Mouse (Mus musculus): ENCODE data around the gene Mon1b.

Mon1b gene

DNA sequence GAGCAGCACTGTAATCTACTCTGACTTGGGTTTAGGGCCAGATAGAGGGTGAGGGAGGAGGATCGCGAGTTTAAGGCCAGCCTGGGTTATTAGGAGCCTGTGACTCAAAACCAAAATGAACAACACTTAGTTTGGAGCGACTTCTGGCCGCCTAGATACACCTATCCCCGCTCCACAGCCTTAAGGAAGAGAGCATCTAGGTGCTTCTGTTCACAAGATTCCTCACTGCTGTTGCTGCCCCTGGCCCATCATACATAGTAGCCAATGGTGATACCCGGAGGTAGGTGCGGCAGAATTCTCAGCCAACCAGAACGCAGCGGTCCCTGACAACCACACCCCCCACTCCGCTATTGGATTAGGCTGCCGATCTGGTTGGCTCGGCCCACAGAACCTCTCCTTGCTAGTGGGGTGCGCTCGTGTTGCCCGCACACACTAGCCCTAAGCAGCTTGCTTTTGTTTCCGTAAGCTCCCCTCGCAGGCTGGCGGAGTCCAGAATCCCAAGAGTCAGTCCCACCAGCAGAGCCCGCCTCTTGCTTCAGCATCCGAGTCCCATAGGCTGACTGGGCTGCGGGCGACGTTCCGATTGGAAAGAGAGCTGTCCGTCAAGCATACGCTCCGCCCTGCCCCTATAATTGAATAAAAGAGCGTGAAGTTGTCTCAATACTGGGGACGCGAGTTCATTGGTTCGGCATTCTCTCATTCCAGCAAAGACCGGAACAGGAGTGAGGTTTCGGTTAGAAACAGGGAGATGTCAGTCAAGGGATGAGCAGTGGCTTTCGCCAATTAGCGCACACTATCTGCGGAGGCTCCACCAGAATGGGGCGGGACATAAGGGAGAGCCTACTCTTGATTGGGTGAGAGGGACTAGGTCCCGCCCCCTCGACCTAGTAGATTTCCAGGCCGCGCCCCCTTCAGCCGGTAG lies at the start of gene Mon1b:
Gene Mon1b (plus strand): TSS at position 918 of the 922 bp plus-strand sequence.
- peak; percentile 91 for DNase-seq (ENCODE audit: extremely low read depth, insufficient read length, low spot score)

DNA sequence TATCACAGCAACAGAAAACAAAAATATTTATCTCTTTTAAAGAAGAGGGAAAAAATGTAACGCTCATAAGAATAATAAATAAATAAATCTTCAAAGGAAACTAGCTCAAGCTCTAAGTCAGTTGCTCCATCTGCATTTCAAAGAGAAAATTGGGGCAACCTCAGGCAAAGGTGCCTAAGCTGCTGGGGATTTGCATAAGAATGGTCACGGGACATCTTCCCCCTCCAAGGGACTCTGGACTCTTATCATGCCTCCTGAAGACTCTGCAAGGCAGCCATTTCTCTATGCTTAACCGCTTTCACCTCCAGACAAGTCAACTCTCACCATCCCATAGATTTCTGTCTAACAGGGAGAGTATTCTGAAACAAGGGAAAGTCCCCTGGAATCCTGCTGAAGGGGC lies 37.0 kb upstream of the Mon1b start:
- no peak for DNase-seq (ENCODE audit: extremely low read depth, insufficient read length, low spot score)

DNA sequence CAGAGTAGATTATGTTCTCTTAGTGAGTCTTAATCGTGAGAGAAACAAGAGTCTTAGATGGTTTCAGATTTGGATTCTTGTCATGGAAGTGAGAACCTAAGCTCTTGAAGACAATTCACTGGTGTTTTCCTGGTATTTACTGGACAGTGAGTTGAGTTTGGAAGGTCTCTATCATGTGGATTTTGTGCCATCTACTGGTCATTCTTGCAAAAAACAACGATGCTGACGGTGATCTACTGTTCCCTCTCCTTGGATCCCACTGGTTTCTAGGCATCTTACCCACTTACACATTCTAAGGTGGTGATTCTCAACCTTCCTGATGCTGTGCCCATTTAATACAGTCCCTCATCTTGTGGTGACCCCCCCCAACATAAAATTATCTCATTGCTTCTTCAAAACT lies 2.8 kb upstream of the Mon1b start:
- DNase-seq (ENCODE audit: extremely low read depth, insufficient read length, low spot score), result no peak

DNA sequence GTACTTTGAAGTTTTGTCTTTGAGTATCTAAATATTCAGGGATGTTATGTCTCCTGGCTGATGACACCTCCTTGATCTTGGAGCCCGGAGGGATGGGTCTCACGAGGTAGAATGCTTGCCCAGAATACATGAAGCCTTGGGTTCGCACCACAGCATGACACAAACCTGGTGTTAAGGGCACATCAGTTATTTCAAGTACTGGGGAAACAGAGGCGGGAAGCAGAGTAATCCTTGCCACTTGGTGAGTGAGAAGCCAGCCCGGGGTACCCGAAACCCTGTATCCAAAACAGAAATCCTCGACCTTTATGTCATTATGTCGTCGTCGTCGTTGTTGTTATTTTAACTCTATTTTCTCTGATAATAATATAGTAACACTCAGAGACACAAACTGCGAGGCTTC lies 1.2 kb upstream of the Mon1b start:
- no peak for DNase-seq (ENCODE audit: extremely low read depth, insufficient read length, low spot score)

- DNase-seq (ENCODE audit: extremely low read depth, insufficient read length, low spot score), result peak; percentile 95
These were observed 349 bp downstream of the Mon1b start for GRCm38 (mm10) chr8:113635592-113636279.

DNA sequence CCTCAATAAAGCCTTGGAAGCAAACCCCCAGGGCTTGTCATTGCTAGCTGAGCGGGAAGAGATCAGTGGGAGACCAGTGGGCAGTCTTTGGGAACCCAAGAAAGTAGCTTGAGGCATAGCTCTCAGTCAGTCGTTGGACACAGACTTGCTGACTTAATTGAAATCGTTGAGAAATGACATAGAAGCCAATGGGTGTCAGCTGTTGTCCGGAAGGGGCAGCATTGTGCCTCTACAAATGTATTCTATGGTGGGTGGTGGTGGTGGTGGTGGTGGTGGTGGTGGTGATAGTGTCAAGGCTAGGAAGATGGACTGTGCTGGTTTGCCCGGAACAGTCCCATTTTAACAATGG lies 867 bp downstream of the Mon1b start:
- no peak for DNase-seq (ENCODE audit: extremely low read depth, insufficient read length, low spot score)

- DNase-seq (ENCODE audit: extremely low read depth, insufficient read length, low spot score), result no peak
These were observed 5.0 kb downstream of the Mon1b start for GRCm38 (mm10) chr8:113640357-113640756.

GRCm38 (mm10) chr8:113642926-113643325 lies 7.5 kb downstream of the Mon1b start, which contains the start of gene Syce1l:
TSS of gene Syce1l (plus strand) at chr8:113643213.
- DNase-seq (ENCODE audit: extremely low read depth, insufficient read length, low spot score), result no peak

DNA sequence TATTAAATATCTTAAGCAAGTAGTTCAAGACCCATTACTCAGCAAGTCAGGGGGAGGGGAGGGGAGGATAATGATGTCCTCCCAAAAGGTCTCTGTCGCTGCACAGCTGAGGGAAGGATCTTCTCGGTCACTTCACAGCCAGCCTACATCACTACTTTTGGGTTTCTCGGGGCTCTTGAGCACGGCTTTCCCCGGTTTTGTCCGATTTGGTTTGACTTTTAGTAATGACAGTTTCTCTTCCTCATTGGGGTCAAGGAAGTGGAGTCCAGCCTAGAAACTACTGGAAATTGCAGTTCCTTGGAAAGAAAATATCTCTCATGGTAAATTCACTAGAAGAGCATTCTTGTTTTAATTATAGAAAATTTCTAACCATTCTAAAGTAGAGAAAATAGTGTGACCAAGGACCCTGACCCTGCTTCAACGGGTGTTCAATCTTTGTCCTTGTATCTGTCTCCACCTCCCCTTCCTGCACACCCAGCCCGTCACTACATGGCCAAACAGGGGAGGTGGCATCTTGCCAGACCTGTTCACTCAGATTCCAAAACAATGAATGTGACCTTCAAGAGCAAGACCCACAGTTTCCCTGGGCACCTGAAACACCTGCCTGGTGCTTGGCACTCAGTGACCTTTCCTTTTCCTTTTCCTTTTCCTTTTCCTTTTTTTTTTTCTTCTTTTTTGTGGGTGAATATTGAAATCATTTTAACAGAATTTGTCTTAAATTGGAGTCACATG lies 8.3 kb downstream of the Mon1b start:
- DNase-seq (ENCODE audit: extremely low read depth, insufficient read length, low spot score), result no peak

GRCm38 (mm10) chr8:113645220-113645619 lies 9.8 kb downstream of the Mon1b start:
- no peak for DNase-seq (ENCODE audit: extremely low read depth, insufficient read length, low spot score)

DNA sequence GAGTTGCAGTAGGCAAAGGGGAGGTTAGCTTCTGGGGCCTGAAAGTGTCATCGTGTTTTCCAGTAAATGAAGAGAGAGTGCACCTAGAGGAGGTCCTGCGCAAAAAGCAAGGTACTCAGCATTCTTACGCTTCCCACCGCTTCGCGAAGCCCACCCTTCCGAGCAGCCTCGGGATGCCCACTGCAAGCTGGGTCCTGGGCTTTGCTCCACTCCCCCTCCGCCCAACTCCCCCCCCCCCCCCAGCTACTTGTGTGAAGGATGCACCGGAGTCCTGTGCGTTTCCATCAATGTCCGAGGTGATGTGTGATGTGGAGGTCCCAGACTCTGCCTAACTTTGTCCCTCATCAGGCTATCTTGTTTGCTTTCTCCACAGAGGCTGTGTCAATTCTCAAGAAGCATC lies 17.1 kb downstream of the Mon1b start:
- no peak for DNase-seq (ENCODE audit: extremely low read depth, insufficient read length, low spot score)

DNA sequence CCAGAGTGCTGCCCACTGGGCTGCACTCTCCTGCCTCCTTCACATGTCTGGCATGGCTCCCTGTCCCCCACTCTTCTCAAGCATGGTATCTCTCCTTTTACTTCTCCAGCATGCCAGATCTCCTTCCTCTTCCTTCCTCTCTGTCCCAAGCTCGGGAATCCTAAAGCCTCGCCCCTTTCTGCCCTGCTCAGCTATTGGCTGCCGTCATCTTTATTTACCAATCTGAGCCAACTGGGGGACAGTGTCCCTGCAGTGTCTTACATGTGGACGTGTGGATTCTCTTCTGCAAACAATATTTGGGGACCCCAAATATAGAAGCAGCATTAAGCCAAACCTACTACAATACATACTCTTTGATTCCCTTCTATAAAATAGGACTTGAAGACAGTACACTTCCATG lies 17.8 kb downstream of the Mon1b start:
- DNase-seq (ENCODE audit: extremely low read depth, insufficient read length, low spot score), result no peak

DNA sequence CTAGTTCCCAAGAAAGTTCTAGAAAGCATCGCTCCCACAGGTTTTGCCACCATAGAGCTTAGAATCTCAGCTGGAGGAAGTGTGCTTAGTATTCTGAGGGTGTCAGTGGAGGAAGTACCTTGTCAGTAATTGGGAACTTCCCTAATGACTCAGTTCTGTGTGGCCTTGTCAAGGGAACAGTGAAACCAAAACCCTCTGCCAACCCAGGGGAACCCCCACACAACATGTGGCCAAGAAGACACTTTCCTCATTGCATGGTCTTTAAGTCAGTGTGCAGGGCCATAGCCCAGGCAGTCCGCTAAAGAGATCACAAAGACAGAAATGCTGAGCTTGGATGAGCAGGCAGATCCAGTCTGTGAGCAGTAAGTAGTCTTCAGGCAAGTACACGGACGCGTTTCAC lies 20.8 kb downstream of the Mon1b start:
- no peak for DNase-seq (ENCODE audit: extremely low read depth, insufficient read length, low spot score)

GRCm38 (mm10) chr8:113656681-113657298 lies 21.4 kb downstream of the Mon1b start:
- no peak for DNase-seq (ENCODE audit: extremely low read depth, insufficient read length, low spot score)

- DNase-seq (ENCODE audit: extremely low read depth, insufficient read length, low spot score), result no peak
These were observed 24.7 kb downstream of the Mon1b start for GRCm38 (mm10) chr8:113660128-113660527.

GRCm38 (mm10) chr8:113664544-113664943 lies 29.2 kb downstream of the Mon1b start:
- DNase-seq (ENCODE audit: extremely low read depth, insufficient read length, low spot score), result peak; percentile 54

GRCm38 (mm10) chr8:113665036-113665435 lies 29.6 kb downstream of the Mon1b start:
- no peak for DNase-seq (ENCODE audit: extremely low read depth, insufficient read length, low spot score)

DNA sequence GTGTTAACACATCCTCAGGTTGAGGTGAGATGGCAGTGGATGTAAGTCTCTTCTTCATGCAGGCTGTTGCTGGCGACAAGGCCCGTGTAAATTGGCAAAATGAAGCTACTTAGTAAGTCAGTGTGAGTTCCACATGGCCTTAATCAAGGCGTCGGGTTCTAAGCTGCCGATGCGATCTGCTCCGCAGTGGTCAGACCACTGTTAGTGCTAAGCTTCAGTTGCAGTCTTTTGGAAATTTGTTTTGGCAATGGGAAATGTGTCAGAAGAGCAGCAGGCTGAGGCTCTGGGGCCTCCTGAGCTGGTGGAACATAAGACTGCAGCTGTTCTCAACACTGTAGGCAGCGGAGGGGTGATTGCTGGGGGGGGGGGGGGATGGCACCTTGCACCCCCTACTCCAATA lies 30.6 kb downstream of the Mon1b start:
- no peak for DNase-seq (ENCODE audit: extremely low read depth, insufficient read length, low spot score)

DNA sequence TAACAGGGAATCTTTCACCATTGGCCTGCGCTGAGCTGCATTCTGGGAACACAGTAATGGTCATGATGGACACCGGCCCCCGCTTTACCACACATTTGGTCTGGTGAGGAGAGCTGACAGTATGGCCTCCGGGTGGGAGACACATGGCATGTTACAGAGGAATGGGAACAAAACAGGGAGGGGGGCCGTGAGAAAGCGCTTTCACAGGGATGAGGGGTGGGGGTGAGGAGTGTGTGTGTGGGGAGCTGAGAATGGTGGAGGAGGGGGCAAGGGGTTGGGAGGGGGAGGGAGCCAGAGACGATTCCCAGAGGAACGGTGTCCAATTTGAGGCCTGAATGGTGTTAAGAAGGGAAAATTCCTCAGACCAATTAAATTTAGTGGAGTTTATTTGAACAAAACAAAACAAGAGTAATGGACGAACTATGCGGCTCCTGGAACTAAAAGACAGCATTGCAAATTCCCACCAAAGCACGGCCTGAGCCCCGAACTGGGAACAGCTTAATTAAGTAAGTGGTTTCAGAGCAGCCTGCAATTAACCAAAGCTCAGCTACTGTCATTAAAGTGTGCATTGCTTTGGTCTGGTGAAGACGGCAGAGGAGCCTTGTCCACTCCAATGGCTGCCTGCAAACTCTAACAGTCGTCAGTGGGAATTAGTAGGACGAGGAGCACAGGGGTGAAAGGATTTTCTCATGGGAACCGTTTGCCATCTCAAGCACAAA lies 31.5 kb downstream of the Mon1b start:
- no peak for DNase-seq (ENCODE audit: extremely low read depth, insufficient read length, low spot score)

DNA sequence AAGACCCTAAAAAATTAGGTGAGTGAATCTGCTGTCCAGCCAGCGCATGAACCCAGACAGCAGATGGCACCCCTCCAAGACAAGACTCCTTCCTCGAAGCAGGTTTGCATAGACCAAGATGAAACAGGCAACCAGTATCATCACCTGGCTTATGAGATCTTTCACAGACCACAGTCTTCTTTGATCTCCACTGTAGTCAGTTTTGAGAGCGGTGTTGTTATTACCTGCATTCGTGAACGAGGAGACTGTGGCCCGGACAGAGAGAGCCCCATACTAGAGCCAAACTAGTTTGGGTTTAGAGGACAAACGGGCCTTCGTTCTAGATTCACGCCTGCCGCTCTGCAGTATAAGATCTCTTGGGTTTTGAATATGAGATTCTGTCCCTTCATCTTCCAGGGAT lies 34.5 kb downstream of the Mon1b start:
- no peak for DNase-seq (ENCODE audit: extremely low read depth, insufficient read length, low spot score)
